Mouse (Mus musculus): ENCODE measurements around the gene Usp7.

Usp7 gene

DNA sequence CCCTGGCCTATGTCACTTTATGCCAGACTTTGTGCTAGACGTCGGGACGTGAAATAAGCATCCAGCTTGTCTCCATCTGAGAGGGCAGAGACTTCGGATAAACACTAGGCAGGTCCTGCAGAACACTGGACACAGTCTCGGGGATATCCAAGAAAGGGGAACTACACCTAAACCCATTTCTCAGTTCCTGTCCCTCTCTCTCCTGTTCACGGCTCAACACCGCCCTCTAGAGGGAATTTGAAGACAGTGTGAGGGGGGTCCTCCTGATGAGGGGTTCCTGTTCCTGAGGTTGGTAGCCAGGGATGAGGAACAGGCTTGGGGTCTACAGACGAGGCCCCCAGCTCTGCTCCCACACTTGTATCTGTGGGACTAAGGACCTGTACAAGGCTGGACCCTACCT, 117.9 kb downstream of the Usp7 start:
- peak in 1 of 2 experiments; percentile 48 for DNase-seq (ENCODE audit: low spot score in 2 of 2)

DNA sequence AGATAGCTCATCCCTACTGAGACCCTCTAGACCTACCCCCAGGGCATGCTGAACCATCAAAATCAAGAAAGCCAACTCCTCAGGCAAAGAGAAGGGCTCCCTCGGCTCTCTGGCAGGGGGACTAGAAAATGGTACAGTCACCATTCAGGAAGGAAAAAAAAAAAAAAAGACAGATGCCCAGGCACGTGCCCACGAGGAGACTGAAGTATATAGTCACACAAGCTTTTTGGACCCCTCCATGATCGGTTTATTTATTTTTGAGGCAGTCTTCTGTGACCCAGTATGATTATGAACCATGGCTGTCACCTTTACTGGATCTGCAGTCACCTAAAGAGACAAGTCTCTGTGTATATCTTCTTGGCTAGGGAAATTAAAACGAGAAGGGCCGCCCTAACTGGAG, 118.8 kb downstream of the Usp7 start:
- no peak for DNase-seq (ENCODE audit: low spot score in 2 of 2)

DNA sequence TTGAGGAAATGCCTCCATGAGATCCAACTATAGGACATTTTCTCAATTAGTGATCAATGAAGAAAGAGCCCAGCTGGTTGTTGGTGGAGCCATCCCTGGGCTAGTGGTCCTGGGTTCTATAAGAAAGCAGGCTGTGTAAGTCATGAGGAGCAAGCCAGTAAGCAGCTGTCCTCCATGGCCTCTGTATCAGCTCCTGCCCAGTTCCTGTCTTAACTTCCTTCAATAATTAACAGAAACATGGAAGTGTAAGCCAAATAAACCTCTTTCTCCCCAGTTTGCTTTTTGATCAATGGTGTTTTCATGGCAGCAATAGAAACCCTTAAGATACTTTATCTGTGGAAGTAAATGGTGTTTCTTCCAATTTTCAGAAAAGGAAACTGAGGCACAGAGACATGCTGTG, 119.3 kb downstream of the Usp7 start:
- DNase-seq (ENCODE audit: low spot score in 2 of 2), result no peak

DNA sequence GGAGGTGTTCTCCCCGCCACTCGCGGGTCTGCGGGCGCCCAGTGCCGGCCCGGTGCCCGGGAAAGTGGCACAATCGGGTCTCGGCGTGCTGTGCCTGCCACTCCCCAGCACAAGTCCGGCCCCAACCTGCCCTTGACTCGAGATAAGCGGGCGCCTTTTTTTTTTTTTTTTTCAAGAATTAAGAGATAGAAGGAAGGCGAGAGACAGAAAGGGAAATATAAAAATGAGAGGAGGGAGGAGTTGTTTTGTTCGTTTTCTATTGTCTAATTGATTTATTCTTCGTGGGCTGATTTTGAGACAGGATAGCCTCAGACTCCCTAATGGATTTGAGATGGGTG, 119.8 kb downstream of the Usp7 start:
- DNase-seq (ENCODE audit: low spot score in 2 of 2), result no peak

DNA sequence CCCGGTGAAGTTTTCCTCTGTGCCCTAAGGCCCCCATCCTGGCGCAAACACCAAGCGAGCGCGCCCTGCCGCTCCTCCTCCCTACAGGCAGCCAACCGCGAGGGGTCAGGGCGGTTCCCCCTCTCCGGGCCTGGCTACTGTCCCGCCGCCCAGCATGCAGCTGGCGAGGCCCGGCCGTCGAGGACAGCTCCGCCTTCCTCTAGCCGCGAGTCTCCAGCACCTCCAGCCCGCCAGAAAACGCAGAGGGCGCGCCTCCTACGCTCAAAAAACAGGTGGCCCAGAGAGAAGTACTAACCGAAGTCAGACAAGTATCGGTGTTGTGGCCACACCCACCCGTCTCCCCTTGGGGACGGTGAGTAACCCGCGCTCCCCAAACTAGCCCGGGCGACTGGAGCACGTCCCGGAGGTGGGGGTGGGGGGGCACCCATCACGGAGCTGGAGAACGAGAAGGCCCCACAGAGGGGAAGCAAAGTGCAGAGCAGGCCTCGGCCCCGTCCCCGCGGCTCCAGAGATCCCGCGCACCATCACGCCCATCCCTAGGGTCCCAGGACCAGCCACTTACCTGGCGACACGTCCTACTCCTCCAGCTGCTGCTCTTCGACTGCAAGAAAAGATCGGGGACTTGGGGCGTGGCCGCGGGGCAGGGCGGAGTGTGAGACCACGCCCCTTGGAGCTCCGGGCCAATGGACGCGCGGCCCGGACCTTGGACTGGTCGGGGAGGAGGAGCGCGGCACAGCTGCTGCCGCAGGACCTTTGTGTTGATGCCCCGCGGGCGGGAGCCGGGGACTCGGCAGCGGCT, 120.4 kb downstream of the Usp7 start, which contains the start of gene Carhsp1:
Gene Carhsp1, minus strand, starts transcription at position 605 of the 799 bp plus-strand sequence.
- peak; percentile 74 to 91 for DNase-seq (ENCODE audit: low spot score in 2 of 2)

DNA sequence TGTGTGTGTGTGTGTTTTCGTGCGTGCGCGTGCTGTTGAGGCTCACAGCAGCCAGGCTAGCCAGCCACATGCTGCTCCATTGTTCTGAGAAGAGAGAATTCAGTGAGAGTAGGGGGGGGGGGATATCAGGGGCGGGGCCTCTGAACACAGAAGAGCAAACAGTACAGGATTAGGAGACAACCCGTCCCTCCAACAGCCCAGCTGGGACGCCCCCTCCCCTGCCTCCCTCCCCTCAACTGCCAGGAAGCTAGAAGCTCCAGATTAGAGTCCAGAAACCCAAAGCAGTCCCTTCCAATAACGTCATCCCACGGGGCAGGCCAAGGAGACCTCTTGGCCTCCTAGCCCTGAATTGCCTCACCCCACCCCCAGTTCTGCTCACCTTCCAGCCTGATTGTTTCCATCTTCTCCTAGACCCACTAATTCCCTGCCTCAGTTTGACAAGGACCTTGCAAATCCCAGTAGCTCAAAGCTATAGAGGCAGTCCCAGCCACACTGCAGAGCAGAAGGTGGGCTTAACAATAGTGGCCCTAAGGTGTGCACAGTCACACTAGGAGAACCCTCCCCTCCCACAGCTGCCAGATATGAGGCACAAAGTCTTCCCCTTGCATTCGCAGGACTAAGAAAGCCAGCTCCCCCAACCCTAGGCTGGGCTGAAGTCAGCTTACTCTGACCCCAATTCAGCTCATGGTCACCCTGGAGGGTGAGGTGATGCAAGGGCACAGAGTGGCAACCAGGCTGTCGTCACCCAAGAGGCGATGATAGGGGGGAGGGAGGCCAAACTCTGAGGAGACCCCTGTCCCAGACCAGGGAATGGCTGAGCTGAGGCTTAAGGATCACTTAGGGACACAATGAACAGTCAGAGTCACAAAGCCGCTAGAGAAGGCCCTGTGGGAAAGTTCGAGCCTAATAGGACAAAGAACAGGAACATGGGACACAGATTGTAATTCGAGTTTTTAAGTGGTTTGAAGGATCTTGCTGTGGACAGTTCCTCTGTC, 121.8 kb downstream of the Usp7 start:
- no peak for DNase-seq (ENCODE audit: low spot score in 2 of 2)

DNA sequence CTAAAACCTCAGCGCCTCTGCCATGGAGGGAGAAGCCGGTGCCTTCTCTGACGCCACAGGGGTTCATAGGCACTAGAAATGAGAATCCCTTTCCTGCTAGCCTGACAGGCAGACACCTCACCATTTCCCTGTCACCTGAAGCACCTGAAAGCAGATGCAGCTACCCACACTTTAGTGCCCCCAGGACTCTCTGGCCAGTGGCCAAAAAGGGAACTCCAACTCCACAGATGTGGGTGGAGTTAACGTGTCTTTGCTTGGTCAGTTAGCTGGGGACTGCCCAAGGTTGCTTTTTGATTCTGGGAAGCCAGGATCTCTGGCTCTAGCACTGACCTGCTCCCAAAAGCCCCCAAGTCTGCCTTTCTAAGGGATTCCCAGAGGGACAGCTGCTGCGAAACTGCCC, 122.7 kb downstream of the Usp7 start:
- no peak for DNase-seq (ENCODE audit: low spot score in 2 of 2)

DNA sequence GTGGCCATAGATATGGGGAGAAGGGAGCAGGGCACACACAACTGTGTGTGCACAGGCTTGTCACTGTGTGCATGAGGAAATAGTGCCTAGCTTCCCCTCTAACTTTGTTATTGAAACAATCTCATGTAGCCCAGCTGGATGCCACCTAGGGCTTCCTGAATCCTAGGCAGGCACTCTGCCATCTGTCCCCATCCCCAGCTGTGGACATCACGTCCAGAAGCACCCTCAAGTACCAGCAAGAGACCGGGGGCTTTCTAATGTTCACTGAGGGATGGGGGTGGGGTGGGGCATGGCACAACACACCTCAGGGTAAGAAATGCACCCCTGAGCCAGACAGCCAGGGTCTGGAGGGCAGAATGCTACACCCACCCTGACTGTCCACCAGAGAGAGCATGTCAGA, 123.7 kb downstream of the Usp7 start:
- DNase-seq (ENCODE audit: low spot score in 2 of 2), result no peak

DNA sequence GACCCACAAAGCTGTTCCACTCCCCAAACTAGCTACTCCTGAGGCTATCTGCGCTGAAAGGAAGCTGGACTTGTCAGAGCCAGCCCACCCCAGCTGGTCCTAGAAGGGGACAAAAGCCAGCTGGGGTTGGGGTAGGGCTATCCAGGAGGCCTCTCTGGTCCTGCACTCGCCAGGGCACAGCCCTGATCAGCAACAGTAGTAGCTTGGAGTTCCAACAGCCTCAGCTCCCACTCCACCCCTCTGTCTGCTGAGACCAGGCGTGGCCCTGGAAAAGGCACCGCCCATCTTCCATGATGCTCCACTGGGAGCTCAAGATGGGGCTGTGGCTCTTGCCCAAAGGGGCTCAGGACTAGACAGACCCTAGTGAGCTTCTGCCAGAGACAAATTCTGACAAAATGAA, 124.3 kb downstream of the Usp7 start:
- no peak for DNase-seq (ENCODE audit: low spot score in 2 of 2)

DNA sequence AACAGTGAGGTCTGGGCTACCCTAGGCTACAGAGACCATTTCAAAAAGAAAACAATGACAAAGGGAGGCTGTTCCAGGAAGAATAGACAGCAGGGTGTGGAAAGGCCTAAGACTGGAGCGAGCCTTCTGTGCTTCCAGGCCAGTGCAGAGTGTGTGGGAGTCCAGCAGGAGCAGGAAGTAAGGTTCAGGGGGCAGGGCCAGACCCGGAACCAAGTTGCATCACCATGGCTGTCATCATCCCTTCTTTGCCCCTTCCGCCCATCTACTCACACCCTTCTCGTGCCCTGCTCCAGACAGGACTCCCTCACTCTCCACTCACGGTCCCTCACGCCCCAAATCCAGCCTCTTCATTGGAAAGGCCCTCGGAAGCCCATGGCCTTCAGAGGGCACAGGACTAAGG, 124.8 kb downstream of the Usp7 start:
- no peak for DNase-seq (ENCODE audit: low spot score in 2 of 2)

DNA sequence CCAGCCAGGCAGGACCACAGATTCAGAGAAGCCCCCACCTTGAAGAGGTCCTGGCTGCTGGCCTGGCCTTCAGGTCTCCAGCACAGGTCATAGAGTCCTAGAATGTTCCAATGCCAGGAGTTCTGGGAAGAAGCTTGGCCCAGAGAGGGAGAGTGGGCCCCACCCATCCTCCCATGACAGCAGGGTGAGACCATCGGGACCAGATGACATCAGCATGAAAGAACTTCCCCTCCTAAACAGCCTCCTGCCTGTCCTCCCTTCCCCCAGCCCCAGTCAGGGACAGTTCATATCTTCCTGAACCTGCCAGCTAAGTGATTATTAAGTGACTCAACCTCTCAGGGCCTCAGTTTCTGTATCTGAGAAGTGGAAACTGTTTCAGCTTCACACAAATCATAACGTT, 125.7 kb downstream of the Usp7 start:
- DNase-seq (ENCODE audit: low spot score in 2 of 2), result no peak

DNA sequence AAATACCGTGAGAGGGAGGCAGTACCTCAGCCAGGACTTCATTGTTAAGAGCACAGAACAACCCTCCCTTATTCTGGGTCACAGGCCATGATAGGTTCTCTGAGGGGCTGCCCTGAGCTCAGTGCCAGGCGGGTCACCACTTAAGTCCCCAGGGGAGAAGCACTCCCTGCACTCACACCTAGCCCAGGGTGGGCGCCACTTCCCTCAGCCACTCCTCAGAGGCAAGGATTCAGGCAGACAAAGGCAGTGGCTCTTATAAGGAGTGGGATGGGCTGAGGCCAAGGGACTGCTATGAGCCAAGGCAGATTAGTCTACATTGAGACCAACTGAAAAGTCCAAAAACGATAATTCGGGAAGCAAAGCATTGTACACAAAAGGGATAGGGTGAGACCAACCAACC, 126.7 kb downstream of the Usp7 start:
- no peak for DNase-seq (ENCODE audit: low spot score in 2 of 2)

DNA sequence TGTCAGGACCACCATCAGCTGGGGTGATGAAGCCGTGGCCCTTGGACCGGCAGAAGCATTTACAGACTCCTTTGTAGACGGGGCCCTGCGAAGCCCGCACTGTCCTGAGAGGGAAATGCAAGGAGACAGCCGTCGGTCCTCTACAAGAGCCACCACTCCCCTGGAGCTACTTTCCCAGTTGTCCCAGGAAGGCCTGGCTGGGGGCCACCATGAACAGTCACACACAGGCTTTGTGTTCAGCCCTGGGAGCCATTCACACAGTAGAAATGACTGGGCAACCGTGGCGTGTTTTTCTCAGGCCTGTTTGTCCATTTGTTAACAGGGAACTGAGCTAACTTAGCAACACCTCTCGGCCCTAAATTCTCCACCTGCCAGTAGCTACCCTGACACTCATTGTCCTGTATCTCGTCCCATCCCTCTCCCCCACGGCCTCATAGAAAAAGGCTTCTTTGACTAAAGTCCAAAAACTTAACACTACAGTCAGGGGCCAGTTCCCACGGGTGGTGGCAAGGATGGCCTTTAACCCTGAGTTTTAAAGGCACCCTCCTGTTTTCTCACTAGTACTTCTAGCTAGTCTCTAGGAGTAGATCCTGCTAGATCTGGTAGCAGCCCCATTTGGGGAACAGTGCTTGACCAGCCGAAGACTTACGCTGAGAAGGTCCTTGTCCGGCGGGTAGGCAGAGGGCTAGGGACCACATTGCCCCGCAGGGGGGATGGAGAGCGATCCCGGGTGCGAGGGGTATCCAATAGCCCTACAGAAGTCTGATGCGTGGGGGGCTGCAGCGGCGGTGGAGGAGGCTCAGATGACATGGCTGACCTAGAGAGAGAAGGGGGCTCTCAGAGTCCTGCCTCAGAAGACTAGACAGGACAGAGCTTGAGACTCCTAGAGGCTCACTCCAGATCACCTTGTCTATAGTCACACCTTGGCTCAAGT, 128.2 kb downstream of the Usp7 start:
- no peak for DNase-seq (ENCODE audit: low spot score in 2 of 2)

DNA sequence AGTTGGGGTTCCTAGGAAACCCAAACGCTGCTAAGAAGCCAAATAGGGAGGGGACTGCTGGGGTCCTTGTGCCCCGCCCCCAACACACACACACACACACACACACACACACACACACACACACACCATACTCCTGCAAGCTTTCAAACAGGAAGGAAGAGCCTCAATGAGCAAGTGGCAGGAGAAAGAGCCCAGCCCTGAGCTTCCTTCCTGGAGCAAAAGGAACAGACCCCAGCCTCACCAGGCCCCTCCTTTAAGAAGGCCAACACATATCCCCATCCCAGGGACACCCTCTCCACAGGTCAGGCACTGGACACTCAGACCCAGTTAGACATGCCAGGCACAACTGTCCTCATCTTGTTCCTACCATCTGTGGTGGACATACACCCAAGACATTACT, 129.1 kb downstream of the Usp7 start:
- DNase-seq (ENCODE audit: low spot score in 2 of 2), result no peak

DNA sequence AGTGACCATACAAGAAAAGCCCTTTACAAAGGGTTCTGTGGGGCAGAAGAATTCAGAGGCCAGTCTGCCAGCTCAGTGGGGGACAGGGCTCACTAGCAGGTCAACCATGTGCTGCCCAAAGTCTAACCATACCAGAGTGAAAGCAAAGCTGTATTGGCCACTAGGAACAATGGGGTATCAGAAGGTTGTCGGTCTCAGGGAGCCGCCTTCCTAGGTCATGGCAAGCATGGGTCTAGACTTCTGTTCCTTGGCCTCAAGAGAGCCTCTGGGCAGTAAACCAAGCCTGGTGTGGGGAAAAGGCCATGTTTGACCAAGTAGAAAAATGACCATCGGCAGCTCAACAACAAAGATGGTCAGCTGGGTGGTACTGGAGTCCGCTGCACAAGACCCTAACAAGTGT, 133.3 kb downstream of the Usp7 start:
- DNase-seq (ENCODE audit: low spot score in 2 of 2), result no peak

DNA sequence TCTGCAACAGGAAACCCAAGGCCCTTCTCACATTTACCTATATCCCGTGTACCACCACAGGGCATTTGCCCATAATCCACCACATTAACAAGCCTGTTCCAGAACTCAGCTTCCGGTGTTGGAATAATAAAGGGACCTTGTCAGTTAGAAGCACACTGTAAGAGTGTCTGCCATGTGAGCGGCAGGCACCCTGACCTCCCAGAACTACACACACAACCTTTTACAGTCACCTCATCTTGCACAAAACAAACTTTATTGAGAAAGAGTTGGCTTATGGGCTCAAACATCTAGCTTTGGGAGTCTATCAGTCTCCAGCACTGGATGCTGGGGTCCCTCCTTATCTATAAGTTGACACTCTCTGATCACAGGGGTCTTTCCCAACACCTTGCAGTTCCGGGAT, 133.8 kb downstream of the Usp7 start:
- DNase-seq (ENCODE audit: low spot score in 2 of 2), result no peak

DNA sequence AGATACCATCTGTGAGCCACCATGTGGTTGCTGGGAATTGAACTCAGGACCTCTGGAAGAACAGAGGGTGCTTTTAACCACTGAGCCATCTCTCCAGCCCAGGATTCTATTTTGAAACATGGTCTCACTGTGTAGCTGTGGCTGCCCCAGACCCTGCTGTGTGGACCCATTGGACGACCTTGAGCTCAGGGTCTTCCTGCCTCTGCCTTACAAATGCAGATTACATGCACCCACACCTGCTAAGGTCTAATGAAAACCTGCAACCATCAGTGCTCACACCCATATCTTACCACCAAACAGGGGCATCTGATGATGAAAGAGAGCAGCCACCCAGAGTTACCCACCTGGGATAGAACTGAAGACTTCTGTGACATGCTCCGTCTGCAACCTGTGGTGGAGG, 135.9 kb downstream of the Usp7 start:
- DNase-seq (ENCODE audit: low spot score in 2 of 2), result no peak

DNA sequence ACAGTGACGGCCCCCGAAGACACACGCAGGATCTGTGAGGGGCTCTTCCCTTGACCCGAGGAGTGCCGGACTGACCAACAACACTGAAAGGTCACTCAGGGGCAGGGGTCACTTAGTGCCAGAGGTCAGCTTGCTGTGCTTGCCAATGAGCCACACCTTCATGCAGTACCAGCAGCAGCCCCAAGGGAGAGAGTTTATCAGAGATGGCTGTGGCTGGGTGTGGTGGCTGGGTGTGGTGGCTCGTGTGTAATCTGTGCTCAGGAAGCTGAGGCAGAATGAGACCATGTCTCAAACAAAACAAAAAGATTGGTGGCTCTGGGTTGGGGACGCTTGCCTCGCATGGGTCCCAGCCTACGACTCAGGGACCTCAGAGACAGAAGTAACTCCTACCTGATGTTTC, 136.5 kb downstream of the Usp7 start:
- DNase-seq (ENCODE audit: low spot score in 2 of 2), result no peak

DNA sequence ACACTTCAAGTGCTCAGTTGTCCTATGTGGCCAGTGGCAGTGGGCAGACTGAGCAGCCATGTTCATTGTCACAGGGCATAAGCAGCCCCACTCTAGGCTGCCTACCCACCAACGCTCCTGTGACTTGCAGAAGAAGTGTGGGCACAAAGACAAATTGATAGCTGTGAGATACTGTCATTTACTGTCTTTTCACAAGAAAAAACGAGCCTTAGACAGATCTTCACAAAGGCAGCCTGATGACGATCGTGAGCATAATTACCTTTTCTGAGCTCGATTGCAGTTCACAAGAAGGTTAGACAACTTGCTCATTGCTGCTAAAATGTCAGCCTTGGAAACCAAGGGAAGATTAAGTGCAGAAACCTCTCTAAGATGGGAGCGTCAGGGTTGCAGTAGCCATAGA, 137.0 kb downstream of the Usp7 start:
- DNase-seq (ENCODE audit: low spot score in 2 of 2), result no peak

DNA sequence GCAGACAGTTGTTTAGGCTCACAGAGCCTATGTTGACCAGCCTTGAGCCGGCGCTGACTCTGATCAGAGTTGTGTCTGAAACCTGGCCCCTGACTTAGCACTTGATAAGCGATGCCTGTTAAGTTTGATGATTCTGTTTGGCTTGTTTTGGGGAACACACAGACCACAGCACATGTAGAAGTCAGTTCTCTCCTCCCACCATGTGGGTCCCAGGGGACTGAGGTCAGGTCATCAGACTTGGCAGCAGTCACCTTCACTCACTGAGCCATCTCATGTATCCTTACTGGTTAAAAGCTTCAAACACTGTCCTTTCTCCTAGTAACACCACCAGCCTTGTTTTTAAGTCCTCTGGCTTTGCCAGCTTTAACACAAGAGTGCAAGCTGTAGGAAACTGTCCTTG, 142.1 kb downstream of the Usp7 start:
- DNase-seq (ENCODE audit: low spot score in 2 of 2), result no peak

DNA sequence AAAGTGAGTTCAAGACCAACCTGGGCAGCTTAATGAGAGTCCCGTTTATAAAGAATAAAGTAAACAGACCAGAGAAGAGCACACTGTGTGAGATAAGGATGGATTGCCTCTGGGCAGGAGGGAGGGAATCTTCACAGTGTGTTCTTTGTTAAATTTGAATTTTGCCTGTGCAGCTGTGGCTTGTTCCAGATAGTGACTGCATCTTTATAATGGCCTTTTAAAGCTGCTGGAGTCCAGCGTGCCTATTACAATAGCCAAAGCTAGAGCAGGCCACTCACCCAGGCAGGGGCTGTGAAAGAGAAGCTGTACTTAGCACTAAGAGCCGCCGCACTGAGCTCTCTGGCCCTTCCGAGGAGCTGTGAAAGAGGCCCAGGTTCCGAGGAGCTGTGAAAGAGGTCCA, 146.6 kb downstream of the Usp7 start:
- DNase-seq (ENCODE audit: low spot score in 2 of 2), result no peak

DNA sequence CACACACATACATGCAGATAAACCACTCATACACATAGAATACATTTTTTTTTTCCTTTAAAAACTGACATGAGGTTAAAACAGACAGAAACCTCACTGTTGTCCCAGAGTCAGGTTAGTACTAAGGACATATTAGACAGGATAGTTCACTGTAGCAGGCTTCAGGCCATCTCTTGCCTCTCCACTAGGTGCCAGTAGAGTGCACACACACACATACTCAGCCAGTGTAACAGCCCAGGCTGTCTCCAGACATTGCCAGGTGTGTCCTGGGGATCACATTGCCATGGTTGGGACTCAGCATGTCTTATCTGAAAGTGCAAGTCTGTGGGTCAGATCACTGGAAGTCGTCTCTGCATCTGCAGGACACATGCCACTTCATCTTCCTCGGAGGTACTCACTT, 148.3 kb downstream of the Usp7 start:
- peak in 1 of 2 experiments; percentile 24 for DNase-seq (ENCODE audit: low spot score in 2 of 2)

All from cerebellum, postnatal 4 days (tissue).